14 mouse cellular contexts compared by ENCODE assay signal in genomic region chr8:94567159-94567849, GRCm38 (mm10). TPM values are rescaled to one million over a fixed set of nuclear protein-coding genes. Genes with fewer than 3 reads are reported as not detected.
DNase-seq lines count a peak whose midpoint lies in the region; ATAC-seq and TF ChIP-seq lines count a peak whose summit lies in the region.
"Had no signal": no experiment of that assay in that cellular context is flagged by ENCODE, and none has a peak within 500 bp of the region (broad histone marks: within the 10 kb centered on the region; RNA-seq: fewer than 3 reads in every experiment).

No protein-coding gene starts in this region.

- TF ChIP-seq CTCF in layer of hippocampus, adult 2 months (conservative IDR thresholded peaks at IDR 0.05), result peak; percentile 38

- ATAC-seq in hindbrain, embryonic 16.5 days, result peak; percentile 95
- ATAC-seq in neural tube, embryonic 13.5 days (ENCODE audit: low read depth), result peak; percentile 95
- ATAC-seq: lung, postnatal 0 days had no signal

- no peaks in the 10 kb centered on the region for H3K27me3 ChIP-seq in forebrain, embryonic 10.5 days (ENCODE audit: poor library complexity, severe bottlenecking)
- H3K27me3 ChIP-seq in hindbrain, embryonic 16.5 days (replicated peaks; ENCODE audit: control insufficient read depth, insufficient read depth, low read length), result no peaks in the 10 kb centered on the region
- H3K27me3 ChIP-seq in neural tube, embryonic 13.5 days, result 0 out of 2 replicates have a peak, but pooled peaks cover 3% of the 10 kb centered on the region

- peaks cover 12% of the 10 kb centered on the region for H3K36me3 ChIP-seq in forebrain, embryonic 10.5 days (replicated peaks)
- H3K36me3 ChIP-seq in hindbrain, embryonic 16.5 days (ENCODE audit: control insufficient read depth, insufficient read depth, low read length), result no peaks in the 10 kb centered on the region
- peaks cover 7% of the 10 kb centered on the region; the same call in 1 of the 2 replicates for H3K36me3 ChIP-seq in neural tube, embryonic 13.5 days

- no peak for DNase-seq in layer of hippocampus, adult 2 months (ENCODE audit: low spot score in 2 of 2)
- DNase-seq in layer of hippocampus, adult 18-20 months (ENCODE audit: low spot score in 2 of 2), result no peak
- DNase-seq in forebrain, embryonic 10.5 days (ENCODE audit: extremely low spot score, low spot score), result peak; percentile 47
- no peak for DNase-seq in heart, postnatal 36 days
- no peak for DNase-seq in urinary bladder, adult 2 months (ENCODE audit: low spot score)
- no peak for DNase-seq in natural killer cell, adult 2 months (ENCODE audit: low spot score in 2 of 2)
- DNase-seq: adrenal gland, postnatal 10 days; B cell, adult 2 months; cerebellum, adult 11-12 months; heart, adult 11 months; thymus, postnatal 4 days had no signal

- no peak overlapping the region for H3K9ac ChIP-seq in hindbrain, embryonic 16.5 days (ENCODE audit: low read depth, low read length)
- peak overlapping the region; percentile 50; the same call in 1 of the 2 replicates for H3K9ac ChIP-seq in neural tube, embryonic 13.5 days

- intact Hi-C loops in heart, postnatal 36 days (cut with DNase I), result no loop called here

- H3K9me3 ChIP-seq in forebrain, embryonic 10.5 days, result no peaks in the 10 kb centered on the region
- H3K9me3 ChIP-seq in hindbrain, embryonic 16.5 days (ENCODE audit: control insufficient read depth, low read length), result no peaks in the 10 kb centered on the region
- no peaks in the 10 kb centered on the region for H3K9me3 ChIP-seq in neural tube, embryonic 13.5 days

- no peak overlapping the region for H3K4me3 ChIP-seq in layer of hippocampus, adult 2 months
- H3K4me3 ChIP-seq in forebrain, embryonic 10.5 days, result peak overlapping the region; percentile 12; the same call in 1 of the 2 replicates
- no peak overlapping the region for H3K4me3 ChIP-seq in hindbrain, embryonic 16.5 days (ENCODE audit: low read length)
- H3K4me3 ChIP-seq in neural tube, embryonic 13.5 days, result no peak overlapping the region

- H3K4me2 ChIP-seq in hindbrain, embryonic 16.5 days (ENCODE audit: low read length), result peak overlapping the region; percentile 35; the same call in 1 of the 2 replicates
- H3K4me2 ChIP-seq in neural tube, embryonic 13.5 days, result peak overlapping the region; percentile 33

- H3K27ac ChIP-seq in layer of hippocampus, adult 2 months, result peak overlapping the region; percentile 69
- peak overlapping the region; percentile 81 for H3K27ac ChIP-seq in forebrain, embryonic 10.5 days
- peak overlapping the region; percentile 67 for H3K27ac ChIP-seq in hindbrain, embryonic 16.5 days (ENCODE audit: low read depth, low read length)
- H3K27ac ChIP-seq in neural tube, embryonic 13.5 days (replicated peaks), result peak overlapping the region; percentile 87

- H3K4me1 ChIP-seq in forebrain, embryonic 10.5 days, result peaks cover 44% of the 10 kb centered on the region
- H3K4me1 ChIP-seq in hindbrain, embryonic 16.5 days (ENCODE audit: control insufficient read depth, insufficient read depth, low read depth, low read length), result peaks cover 28% of the 10 kb centered on the region
- peaks cover 38% of the 10 kb centered on the region for H3K4me1 ChIP-seq in neural tube, embryonic 13.5 days (replicated peaks)

- WGBS in forebrain, embryonic 10.5 days, result 52% methylated on average over 8 of the region's 8 CpGs
- WGBS in hindbrain, embryonic 16.5 days, result 34% methylated on average over 8 of the region's 8 CpGs
- WGBS in neural tube, embryonic 13.5 days, result 52% methylated on average over 8 of the region's 8 CpGs

RNA-seq across cellular contexts. Expression of gene Rspry1, which starts 34.4 kb away (rescaled TPM):
- 10 to 100 TPM; 25.8 to 26.1 TPM for total RNA-seq in layer of hippocampus, adult 2 months (2021)
- total RNA-seq in layer of hippocampus, adult 18-20 months (2021), result 10 to 100 TPM; 25.1 to 26.4 TPM
- 48.3 and 48.9 TPM in 2 replicates for polyA plus RNA-seq in forebrain, embryonic 10.5 days (2016; fragmentation: Nextera tagmentation; extraction: Ambion mirVana)
- 45.0 and 48.1 TPM in 2 replicates for polyA plus RNA-seq in hindbrain, embryonic 16.5 days (2015; fragmentation: Nextera tagmentation; extraction: Ambion mirVana)
- 54.0 and 54.1 TPM in 2 replicates for polyA plus RNA-seq in neural tube, embryonic 13.5 days (2015; fragmentation: Nextera tagmentation; extraction: Ambion mirVana)
- total RNA-seq in heart, postnatal 36 days (2021), result 10 to 100 TPM; 12.4 to 12.7 TPM
- 11.4 and 12.5 TPM in 2 replicates for polyA plus RNA-seq in urinary bladder, adult 2 months (2012; rRNA removed)

RNA-seq across cellular contexts. Expression of gene Fam192a, which starts 34.5 kb away (rescaled TPM):
- total RNA-seq in layer of hippocampus, adult 2 months (2021), result 10 to 100 TPM; 38.6 to 45.6 TPM
- total RNA-seq in layer of hippocampus, adult 18-20 months (2021), result 10 to 100 TPM; 37.7 to 46.2 TPM
- 90.1 and 90.5 TPM in 2 replicates for polyA plus RNA-seq in forebrain, embryonic 10.5 days (2016; fragmentation: Nextera tagmentation; extraction: Ambion mirVana)
- polyA plus RNA-seq in hindbrain, embryonic 16.5 days (2015; fragmentation: Nextera tagmentation; extraction: Ambion mirVana), result 67.4 and 67.9 TPM in 2 replicates
- polyA plus RNA-seq in neural tube, embryonic 13.5 days (2015; fragmentation: Nextera tagmentation; extraction: Ambion mirVana), result 80.5 and 97.9 TPM in 2 replicates
- total RNA-seq in heart, postnatal 36 days (2021), result 10 to 100 TPM; 20.6 to 24.8 TPM
- polyA plus RNA-seq in urinary bladder, adult 2 months (2012; rRNA removed), result 42.8 and 48.5 TPM in 2 replicates

RNA-seq across cellular contexts. Expression of gene Cpne2, which starts 34.5 kb away (rescaled TPM):
- total RNA-seq in layer of hippocampus, adult 2 months (2021), result 10 to 100 TPM; 29.3 to 35.0 TPM
- total RNA-seq in layer of hippocampus, adult 18-20 months (2021), result 10 to 100 TPM; 41.9 to 48.2 TPM
- 16.2 and 16.3 TPM in 2 replicates for polyA plus RNA-seq in forebrain, embryonic 10.5 days (2016; fragmentation: Nextera tagmentation; extraction: Ambion mirVana)
- 22.7 and 23.5 TPM in 2 replicates for polyA plus RNA-seq in hindbrain, embryonic 16.5 days (2015; fragmentation: Nextera tagmentation; extraction: Ambion mirVana)
- 21.1 and 22.0 TPM in 2 replicates for polyA plus RNA-seq in neural tube, embryonic 13.5 days (2015; fragmentation: Nextera tagmentation; extraction: Ambion mirVana)
- 1 to 10 TPM; 3.6 to 4.2 TPM for total RNA-seq in heart, postnatal 36 days (2021)
- polyA plus RNA-seq in urinary bladder, adult 2 months (2012; rRNA removed), result 27.6 and 31.4 TPM in 2 replicates
